In genomic region chr1:129272982-129273937, GRCm38 (mm10) we compare ENCODE assay signal across 9 mouse cellular contexts. TPM values are rescaled to one million over a fixed set of nuclear protein-coding genes. Genes with fewer than 3 reads are reported as not detected.
A peak's percentile ranks its signal among the peaks of the same experiment; 100 is the strongest.
DNase-seq lines count a peak whose midpoint lies in the region; ATAC-seq lines count a peak whose summit lies in the region.
"Had no signal": no experiment of that assay in that cellular context is flagged by ENCODE, and none has a peak within 500 bp of the region (broad histone marks: within the 10 kb centered on the region; RNA-seq: fewer than 3 reads in every experiment).

Gene Thsd7b, plus strand, starts transcription at chr1:129273302.

- no peaks in the 10 kb centered on the region for H3K36me3 ChIP-seq in heart, embryonic 13.5 days
- H3K36me3 ChIP-seq in midbrain, embryonic 16.5 days (ENCODE audit: control insufficient read depth, insufficient read depth, low read length), result no peaks in the 10 kb centered on the region

- WGBS in heart, embryonic 13.5 days, result under 1% methylated on average over 41 of the region's 45 CpGs
- 1% methylated on average over 45 of the region's 45 CpGs for WGBS in midbrain, embryonic 16.5 days

- H3K27me3 ChIP-seq in heart, embryonic 13.5 days (replicated peaks), result peaks cover 62% of the 10 kb centered on the region
- H3K27me3 ChIP-seq in midbrain, embryonic 16.5 days (ENCODE audit: control insufficient read depth, insufficient read depth, low read depth, low read length), result no peaks in the 10 kb centered on the region

- no peak for DNase-seq in heart, adult 8-10 months (ENCODE audit: low spot score)
- peak; percentile 5 for DNase-seq in cerebellum, adult 9-11 months
- peak; percentile 16 to 34 for DNase-seq in frontal cortex, postnatal 14 days (ENCODE audit: low spot score in 2 of 2)
- peak; percentile 42 to 46 for DNase-seq in layer of hippocampus, postnatal 25 days (ENCODE audit: extremely low spot score in 1 of 2, low spot score in 1 of 2)

- peak within 1 kb of the TSS; percentile 91 for H3K4me2 ChIP-seq in heart, embryonic 13.5 days
- H3K4me2 ChIP-seq in midbrain, embryonic 16.5 days (ENCODE audit: low read length), result peak within 1 kb of the TSS; percentile 88

- H3K4me1 ChIP-seq in heart, embryonic 13.5 days, result peaks cover 6% of the 10 kb centered on the region
- H3K4me1 ChIP-seq in midbrain, embryonic 16.5 days (ENCODE audit: control insufficient read depth, insufficient read depth, low read length), result peaks cover 17% of the 10 kb centered on the region

- no peak for ATAC-seq in heart, embryonic 13.5 days (ENCODE audit: extremely low read depth, insufficient number of reproducible peaks, low FRiP score, low TSS enrichment)
- peak; percentile 90 for ATAC-seq in midbrain, embryonic 16.5 days
- no peak for ATAC-seq in inflammation-experienced regulatory T-cells, adult 6 months
- no peak for ATAC-seq in monocyte, adult 5-6 weeks (replicated peaks; ENCODE audit: insufficient number of reproducible peaks, low FRiP score, low TSS enrichment, poor library complexity, severe bottlenecking)

- no peak within 1 kb of the TSS for H3K27ac ChIP-seq in heart, embryonic 13.5 days (replicated peaks)
- peak within 1 kb of the TSS; percentile 23 for H3K27ac ChIP-seq in midbrain, embryonic 16.5 days (ENCODE audit: low read length)

- peak within 1 kb of the TSS; percentile 76 for H3K9ac ChIP-seq in heart, embryonic 13.5 days
- peak within 1 kb of the TSS; percentile 75 for H3K9ac ChIP-seq in midbrain, embryonic 16.5 days (ENCODE audit: low read depth, low read length)

- H3K9me3 ChIP-seq in heart, embryonic 13.5 days, result no peaks in the 10 kb centered on the region
- H3K9me3 ChIP-seq in midbrain, embryonic 16.5 days (replicated peaks; ENCODE audit: control insufficient read depth, low read length, poor library complexity, severe bottlenecking), result no peaks in the 10 kb centered on the region

- H3K4me3 ChIP-seq in heart, embryonic 13.5 days, result peak within 1 kb of the TSS; percentile 65
- peak within 1 kb of the TSS; percentile 56 for H3K4me3 ChIP-seq in midbrain, embryonic 16.5 days (ENCODE audit: low read depth, low read length)

RNA-seq across cellular contexts. Expression of gene Thsd7b, which starts in this region (rescaled TPM):
- polyA plus RNA-seq in heart, embryonic 13.5 days (2015; fragmentation: Nextera tagmentation; extraction: Ambion mirVana), result 2.0 and 4.6 TPM in 2 replicates
- under 1 TPM in 3 of 4 experiments, not detected in 1; 0.11 to 0.19 (median 0.13) TPM for total RNA-seq in heart, adult 8-10 months (2022)
- total RNA-seq in layer of hippocampus, postnatal 25 days (2021), result 10 to 100 TPM; 15.2 to 18.6 TPM
- polyA plus RNA-seq in midbrain, embryonic 16.5 days (2015; fragmentation: Nextera tagmentation; extraction: Ambion mirVana), result 14.1 and 15.8 TPM in 2 replicates
- polyA plus RNA-seq in inflammation-experienced regulatory T-cells, adult 6 months (2017; shearing (Covaris generic)), result 1 to 10 TPM in 1 of 3 experiments, under 1 TPM in 1, not detected in 1; 0.68 to 1.6 TPM
- total RNA-seq in monocyte, adult 5-6 weeks (2017), result 0.75 TPM in 1 of 3 replicates, not detected in the others
- total RNA-seq: liver, adult 2 months had no signal
- polyA plus RNA-seq: liver, adult 2 months had no signal
